Mouse (Mus musculus) right cerebral cortex, postnatal 14 days (tissue): ENCODE measurements around the gene Gm3415.
"Not testable (repeated sequence)": the region's sequence is repeated elsewhere in the genome, so short reads cannot be mapped to it uniquely, and the experiment has no call there.

Experiments
- DNase-seq: peaks from one replicate; pipeline ENCODE4 v3.0.0; 2022

The Gm3415 gene

DNA sequence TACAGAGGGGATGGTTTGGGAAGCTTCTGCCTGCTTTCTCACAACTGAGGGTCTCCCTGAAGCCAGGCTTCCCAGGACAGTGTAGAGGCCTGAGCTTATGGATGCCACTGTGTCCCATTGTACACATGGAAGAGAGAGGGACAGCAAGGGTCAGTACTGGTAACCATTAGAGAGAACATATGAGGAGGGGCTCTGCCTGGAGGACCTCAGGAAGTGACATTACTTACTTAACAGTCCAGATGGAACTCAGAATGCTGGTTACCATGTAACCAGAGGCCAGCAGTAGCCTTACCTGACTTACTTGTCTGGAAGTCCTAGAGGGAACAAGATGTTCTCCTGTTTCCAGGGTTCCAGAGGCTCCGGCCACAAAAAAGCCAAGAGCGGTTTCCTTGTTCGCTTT is at the start of gene Gm3415:
Gene Gm3415, plus strand, starts transcription at position 301 of the 400 bp plus-strand sequence.
- DNase-seq = not testable (repeated sequence)

DNA sequence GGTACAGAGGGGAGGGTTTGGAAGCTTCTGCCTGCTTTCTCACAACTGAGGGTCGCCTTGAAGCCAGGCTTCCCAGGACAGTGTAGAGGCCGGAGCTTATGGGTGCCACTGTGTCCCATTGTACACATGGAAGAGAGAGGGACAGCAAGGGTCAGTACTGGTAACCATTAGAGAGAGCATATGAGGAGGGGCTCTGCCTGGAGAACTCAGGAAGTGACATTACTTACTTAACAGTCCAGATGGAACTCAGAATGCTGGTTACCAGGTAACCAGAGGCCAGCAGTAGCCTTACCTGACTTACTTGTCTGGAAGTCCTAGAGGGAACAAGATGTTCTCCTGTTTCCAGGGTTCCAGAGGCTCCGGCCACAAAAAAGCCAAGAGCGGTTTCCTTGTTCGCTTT is 42.1 kb upstream of the Gm3415 start, which contains the start of gene Gm3402:
Gene Gm3402, plus strand, starts transcription at position 301 of the 400 bp plus-strand sequence.
- not testable (repeated sequence) for DNase-seq

DNA sequence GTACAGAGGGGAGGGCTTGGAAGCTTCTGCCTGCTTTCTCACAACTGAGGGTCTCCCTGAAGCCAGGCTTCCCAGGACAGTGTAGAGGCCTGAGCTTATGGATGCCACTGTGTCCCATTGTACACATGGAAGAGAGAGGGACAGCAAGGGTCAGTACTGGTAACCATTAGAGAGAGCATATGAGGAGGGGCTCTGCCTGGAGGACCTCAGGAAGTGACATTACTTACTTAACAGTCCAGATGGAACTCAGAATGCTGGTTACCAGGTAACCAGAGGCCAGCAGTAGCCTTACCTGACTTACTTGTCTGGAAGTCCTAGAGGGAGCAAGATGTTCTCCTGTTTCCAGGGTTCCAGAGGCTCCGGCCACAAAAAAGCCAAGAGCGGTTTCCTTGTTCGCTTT is 30.4 kb upstream of the Gm3415 start, which contains the start of gene Gm3404:
Gene Gm3404, plus strand, starts transcription at position 301 of the 400 bp plus-strand sequence.
- DNase-seq = not testable (repeated sequence)

DNA sequence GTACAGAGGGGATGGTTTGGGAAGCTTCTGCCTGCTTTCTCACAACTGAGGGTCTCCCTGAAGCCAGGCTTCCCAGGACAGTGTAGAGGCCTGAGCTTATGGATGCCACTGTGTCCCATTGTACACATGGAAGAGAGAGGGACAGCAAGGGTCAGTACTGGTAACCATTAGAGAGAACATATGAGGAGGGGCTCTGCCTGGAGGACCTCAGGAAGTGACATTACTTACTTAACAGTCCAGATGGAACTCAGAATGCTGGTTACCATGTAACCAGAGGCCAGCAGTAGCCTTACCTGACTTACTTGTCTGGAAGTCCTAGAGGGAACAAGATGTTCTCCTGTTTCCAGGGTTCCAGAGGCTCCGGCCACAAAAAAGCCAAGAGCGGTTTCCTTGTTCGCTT is 18.6 kb upstream of the Gm3415 start, which contains the start of gene Gm3409:
Gene Gm3409, plus strand, starts transcription at position 301 of the 400 bp plus-strand sequence.
- DNase-seq = not testable (repeated sequence)

DNA sequence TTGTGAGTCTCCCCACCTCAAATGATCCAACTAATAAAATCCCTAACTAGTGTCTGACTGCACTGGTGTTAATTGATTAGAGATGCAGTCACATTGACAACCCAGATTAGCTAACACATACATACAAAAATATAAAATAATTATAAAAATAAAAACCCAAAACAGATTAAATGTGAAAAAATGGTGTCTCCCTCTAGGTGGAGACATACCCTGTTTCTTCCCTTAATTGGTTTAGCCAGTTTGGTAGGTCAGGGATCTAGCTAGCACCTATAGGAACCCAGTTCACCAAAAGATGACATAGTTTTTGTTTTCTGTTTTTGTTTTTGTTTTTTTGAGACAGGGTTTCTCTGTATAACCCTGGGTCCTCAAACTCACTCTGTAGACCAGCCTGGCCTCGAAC is 8.3 kb downstream of the Gm3415 start:
- no peak for DNase-seq

DNA sequence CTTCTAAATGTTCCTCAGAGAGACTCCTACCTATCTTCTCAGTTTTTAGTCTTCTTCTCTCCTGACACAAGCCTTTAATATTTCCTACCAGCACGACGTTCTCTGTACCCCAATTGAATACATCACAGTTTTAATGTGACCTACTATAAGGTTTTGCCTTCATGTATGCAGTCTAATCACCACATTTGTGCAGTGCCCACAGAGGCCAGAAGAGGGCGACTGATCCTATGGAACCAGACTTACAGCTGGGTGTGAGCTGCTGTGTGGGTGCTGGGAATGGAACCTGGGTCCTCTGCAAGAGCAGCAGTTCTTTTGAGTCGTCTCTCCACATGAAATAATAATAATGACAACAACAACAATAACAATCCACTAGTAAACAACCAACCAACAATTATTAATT is 11.1 kb downstream of the Gm3415 start:
- DNase-seq = peak; percentile 27

DNA sequence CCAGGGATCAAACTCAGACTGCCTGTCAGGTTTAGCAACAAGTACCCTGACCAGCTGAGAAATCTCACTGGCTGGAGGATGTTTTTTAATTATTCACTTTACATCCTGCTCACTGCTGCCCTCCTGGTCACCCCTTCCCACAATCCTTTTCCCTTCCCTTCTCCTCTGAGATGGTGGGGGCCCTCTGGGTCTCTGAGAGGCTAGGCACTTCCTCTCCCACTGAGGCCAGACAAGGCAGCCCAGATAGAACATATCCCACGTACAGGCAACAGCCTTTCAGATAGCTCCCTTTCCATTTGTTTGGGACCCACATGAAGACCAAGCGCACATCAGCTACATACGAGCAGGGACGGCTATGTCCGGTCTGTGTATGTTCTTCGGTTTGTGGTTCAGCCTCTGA is 14.2 kb downstream of the Gm3415 start:
- not testable (repeated sequence) for DNase-seq

DNA sequence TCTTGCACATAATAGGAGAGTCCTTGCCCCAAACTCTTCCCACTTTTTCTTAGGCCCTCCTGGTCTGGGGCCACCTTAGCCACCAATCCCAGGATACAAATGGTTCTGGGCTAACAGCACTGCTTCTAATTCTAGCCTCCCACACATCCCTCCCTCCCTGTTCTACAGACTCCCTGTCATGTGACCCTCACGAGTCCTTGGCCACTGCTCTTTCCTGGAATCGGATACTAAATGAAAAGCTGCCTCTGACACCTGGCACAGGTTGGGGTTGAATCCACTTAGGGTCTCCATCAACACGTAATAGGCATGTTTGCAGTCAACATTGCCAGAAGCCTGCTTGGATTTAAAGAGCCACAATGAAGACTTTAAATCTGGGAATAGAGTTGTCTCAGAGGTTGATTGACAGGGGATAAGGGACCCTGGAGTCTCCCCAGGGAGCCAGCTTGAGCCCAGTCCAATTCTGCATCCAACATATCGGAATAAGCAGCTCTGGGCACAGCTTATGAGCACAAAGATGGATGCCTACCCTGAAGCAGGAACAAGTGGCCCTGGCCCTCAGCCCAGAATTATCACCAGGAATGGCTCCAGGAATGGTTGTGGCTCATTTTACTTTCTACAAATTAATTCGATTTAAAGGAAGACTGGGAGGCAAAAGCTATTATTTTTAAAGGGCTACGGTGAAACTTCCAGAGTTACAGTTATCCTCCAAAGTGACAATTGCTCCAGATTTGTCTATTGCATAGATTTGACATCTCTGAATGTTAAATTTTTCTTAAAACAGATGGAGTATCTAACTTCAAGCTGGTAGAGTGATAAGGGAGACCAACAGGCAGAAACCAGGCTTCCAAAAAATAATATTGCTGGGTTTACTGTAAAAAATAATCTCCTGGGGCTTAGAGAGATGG is 16.1 kb downstream of the Gm3415 start:
- peak; percentile 65 for DNase-seq

DNA sequence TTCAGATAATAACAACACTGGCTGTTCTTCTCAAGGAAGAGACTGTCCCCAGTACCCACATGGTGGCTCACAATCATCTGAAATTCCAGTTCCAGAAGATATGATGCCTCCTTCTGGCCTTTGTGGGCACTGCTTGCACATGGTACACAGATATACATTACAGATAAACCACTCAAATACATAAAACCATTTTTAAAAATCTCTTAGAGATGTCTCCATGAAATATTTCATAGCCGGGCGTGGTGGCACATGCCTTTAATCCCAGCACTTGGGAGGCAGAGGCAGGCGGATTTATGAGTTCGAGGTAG is 16.8 kb downstream of the Gm3415 start:
- DNase-seq = not testable (repeated sequence)

DNA sequence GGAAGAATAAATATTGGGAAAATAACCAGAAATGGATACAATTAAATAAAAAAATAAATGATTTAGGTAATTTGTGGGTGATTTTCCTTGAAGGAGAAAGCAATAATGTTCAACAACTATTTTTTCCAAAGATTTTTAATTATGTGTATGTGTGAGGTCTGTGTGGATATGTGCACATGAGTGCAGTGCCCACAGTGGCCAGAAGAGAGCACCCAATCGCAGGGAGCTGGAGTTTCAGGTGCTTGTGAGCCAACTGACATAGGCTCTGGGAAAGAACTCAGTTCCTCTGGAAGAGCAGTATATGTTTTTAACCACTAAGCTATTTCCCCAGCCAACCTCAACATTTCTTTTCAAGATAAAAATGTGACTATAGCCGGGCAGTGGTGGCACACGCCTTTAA is 20.7 kb downstream of the Gm3415 start:
- no peak for DNase-seq

DNA sequence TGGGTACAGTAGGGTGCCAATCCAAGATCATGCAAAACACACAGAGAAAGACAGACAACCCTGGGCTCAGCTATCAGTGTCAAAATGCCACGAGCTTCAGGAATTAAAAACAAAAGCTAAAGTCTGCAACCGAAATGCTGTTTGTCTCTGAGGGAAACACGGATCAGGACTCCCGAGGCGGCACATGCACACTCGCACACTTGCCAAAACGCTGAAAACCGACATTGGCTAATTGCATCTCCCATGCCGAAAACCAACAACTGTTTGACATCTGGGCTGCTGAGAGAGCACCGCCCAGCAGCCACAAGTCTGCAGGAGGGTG is 28.2 kb downstream of the Gm3415 start:
- peak; percentile 20 for DNase-seq

DNA sequence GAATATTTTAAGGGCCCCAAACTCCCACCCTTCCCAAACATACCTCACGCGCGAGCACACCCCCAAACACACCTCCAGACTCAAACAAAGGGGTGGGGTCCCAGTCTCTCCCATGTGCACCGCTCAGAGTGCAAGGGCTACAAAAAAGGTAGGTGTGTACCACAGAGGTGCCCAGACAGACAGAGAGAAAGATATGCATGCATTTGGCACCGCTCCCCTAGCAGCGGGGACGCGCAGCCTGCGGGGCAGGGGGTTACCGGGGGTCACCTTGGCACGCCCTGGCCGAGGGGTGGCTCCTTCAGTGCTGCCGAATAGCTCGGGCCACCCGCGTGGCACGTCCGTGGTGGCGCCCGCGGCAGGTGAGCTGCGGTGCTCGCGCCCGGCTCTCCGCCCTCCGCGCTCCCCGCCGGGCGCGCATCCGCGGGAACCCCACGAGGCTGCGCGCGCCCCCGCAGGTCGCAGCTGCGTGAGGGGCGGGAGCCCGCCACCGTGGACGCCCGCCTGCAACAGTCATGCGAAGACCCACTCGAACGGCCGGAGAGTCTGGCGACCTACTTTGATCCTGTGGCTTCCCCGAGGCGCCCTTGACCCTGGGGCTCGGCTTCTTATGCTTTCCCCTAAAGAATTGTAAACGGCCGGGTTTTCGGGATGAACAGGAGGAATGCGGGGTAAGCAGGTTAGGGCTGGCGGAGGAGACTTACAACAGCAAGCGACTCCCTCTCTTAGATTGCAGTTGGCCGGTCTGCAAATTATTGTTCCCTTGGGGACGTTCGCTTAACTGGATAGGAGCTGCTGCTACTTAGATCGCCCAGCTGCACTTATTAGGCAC is 28.8 kb downstream of the Gm3415 start, which contains the start of gene Gpr12:
Gene Gpr12, minus strand, starts transcription at position 762 of the 829 bp plus-strand sequence.
- DNase-seq = peak; percentile 57

DNA sequence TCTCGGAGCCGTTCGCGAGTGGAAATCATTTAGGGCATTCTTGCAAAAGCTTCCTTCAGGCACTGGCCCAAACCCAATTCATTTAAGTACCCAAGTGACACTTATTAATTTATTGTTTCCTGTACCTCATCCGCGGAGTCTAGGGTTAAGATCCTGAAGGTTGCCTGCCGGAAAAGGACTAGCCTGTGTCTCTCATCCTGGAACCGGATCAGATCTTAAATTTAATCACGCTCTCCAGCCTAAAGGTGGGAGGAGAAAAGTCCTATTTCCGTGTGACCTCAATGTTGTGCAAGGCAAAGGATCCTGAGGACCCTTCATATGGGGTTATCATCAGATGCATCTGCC is 29.3 kb downstream of the Gm3415 start:
- DNase-seq = no peak

DNA sequence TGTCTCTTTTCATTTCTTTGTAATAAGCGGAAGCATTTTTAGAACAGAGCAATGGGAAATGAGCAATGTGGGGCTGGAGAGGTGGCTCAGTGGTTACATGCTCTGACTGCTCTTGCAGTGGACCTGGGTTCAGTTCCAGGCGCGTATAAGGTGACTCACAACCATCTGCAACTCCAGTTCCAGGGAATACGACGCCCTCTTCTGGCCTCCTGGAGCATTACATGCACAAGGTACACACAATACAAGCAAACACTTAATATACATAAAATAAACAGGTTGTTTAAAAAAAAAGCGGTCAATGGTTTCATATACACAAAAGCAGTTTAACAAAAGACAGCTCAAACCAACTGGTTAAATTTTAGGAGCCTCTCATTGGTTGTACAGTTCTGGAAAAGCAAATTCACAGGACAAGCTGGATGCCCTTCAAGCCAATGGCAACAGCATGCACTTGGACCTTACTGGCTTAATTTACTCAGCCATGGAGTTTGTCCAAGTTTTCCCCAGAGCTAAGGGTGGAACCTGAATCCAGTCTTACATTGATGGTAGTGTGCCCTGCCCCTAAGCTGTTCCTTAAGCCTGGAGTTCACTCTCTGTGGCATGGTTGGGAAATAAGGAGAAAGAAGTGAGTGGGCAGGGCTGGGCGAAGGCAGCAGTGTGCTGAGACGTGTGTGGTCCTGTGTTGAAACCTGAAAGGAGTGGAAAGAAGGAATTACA is 30.6 kb downstream of the Gm3415 start:
- no peak for DNase-seq

DNA sequence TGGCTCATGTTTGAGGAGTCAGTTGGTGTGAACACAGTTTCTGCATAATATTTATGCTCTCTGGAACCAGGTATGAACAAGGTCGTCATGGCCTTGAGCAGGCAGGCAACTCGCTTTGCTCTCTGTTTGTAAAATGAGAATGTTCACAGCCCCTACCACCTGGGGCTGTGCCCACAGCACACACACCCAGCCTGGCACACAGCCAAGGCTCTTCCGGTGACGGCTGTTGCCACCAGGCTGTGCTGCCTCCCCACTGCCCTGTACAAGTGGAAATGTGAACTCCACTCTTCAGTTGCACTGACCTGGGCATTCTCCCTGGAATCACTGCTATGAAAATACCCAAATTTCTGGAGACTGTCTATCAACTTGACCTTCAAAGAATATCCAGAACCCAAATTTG is 35.1 kb downstream of the Gm3415 start:
- no peak for DNase-seq

DNA sequence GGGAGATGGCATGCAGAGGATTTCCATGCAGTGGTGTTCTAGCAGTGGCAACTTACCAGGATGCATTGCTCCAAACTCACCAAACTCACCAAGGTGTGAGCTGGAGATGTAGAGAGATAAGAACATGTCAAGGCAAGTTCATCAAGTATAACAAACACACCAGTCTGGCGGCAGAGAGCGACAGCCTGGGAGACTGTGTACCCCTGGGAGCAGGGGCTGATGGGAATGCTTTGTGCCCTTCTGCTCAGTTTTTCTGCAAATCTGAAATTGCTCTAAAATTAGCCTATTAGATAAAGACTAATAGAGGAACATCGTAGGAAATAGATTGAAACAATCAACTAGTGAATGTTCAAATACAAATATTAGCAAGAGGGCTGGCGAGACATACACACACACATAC is 35.7 kb downstream of the Gm3415 start:
- DNase-seq = no peak

DNA sequence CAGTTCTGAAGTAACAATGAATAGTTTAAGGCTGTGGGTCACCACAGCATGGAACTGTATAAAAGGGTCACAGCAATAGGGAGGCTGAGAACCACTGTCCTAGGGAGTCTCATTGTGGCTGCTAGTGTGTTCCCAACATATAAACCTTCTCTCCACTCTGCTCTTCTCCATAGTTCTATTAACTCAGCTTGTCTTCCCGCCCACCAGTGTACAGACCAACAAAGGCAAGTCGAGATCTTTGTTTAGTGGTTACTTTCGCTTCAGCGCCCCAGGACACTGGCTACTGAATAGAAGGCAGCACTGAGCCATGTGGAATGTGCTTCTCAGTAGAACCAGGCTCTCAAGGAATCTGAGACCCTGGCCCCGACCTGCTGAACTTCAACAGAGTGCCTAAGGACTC is 36.6 kb downstream of the Gm3415 start:
- no peak for DNase-seq

DNA sequence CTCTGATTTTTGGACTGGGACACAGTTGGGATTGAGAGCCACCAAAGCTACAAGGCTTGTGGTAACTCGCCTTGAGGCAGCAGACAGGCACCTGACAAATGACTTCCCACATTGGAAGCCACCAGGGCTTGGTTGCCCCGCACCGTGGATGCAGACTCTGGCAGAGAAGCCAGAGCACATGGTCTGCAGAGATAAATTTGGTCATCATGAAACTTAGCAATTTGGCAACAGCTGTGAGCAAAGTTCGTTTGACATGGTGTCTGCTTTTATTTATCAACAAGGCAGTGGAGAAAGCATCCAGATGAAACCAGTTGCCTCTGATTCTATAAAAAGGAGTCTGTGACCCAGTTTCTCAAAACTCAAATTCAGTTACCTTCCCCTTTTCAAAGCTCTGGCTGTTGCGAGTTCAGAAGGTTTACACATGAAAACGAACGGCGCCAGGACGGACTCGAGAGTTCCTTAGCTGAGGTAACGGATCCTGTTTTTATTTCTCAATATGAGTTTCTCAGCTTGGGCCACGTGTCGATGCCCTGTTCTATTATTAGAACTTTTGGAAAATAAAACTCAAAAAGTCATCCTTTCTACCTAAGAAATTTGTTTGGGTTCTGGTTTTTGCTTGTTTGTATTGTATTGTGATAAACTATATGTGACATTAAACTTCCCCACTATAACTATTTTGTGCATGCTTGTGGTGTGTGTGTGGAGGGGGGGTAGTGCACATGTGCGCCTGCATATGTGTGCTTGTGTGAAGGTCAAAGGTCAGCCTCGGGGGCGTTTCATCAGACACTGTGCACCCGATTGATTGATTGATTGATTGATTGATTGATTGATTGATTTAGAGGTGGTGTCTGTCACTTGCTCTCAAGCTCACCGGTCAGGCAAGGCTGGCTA is 40.9 kb downstream of the Gm3415 start:
- no peak for DNase-seq

DNA sequence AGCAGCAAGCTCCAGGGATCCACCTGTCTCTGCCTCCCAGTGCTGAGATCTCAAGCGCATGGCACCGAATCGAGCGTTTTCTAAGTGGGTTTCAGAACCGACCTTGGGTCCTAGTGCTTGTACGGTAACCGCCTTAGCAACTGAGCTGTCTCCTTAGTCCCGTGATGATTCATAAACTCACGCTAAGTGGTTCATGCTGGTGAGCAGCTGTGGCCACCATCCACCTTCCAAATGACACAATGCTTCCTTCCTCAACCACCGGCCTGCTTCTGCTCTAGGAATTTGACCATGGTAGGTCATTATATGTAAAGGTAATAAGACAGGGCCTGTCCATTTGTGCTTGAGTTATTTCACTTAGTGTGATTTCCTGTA is 41.6 kb downstream of the Gm3415 start:
- DNase-seq = no peak

DNA sequence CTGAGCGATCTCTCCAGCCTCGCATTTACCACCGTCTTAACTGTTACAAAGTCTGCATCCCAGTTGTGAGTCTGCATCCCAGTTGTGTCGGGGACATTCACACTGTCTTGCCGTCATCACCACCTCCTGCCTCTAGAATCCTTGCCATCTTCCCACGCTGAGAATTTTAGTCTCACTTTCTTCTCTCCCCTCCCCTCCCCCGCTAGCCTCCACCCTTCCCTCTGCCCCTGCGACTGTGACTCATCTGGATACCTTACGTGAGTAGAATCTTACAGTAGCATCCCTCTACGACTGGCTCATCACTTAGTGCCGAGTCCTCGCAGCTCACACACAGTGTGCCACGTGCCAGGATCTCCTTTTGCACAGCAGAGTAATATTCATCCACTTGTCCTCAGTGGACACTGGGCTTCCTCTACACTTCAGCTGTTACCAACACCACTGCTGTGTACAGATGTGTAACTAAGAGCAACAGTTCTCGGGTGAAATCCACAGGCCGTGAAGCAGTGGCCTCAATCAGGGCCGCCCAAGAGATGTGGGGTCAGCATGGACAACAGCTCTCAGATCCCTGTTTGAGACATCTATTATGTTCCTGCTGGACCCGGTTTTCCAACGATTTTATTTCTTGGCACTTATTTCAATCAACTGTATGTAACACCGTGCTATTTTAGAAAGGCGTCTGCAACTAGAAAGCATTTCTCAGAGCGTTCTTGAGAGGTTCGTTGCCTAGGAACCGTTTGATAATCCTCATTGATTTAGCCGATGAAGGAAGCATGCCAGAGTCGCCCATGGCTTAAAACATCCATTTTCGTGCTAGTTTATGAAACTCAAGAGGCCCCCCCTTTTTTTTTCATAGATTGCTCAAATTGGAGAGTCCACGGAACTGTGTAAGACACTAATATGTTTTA is 42.5 kb downstream of the Gm3415 start:
- peak; percentile 18 for DNase-seq

DNA sequence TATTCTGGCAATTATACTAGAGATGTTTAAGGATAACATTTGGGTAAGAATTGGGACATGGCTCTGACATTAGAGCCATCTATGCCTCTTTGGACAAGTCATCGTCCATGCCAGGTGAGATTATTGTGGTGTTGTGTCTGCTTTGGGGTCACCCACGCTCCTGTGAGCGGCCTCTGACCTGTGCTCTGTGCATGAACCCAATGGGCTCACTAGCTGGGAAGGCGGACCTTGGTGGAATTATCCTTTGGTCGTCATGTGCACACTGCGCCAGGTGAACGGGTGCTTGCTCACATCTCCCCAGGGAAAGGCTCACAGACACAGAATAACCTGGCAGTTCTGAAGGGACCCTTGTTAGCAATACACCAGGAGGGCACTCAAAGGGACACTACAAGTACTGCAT is 43.3 kb downstream of the Gm3415 start:
- DNase-seq = not testable (repeated sequence)
